Mouse (Mus musculus) neural tube, embryonic 10.5 days (tissue): Measurements from ENCODE around the gene Zbtb7a.

Experiments used
- DNase-seq: peaks from one replicate; pipeline ENCODE4 v3.0.0-alpha.2; 2017; ENCODE audit warnings: low spot score; ENCODE audit errors: extremely low spot score

Gene Zbtb7a

GRCm38 (mm10) chr10:81134966-81135681 lies at the start of gene Zbtb7a:
Gene Zbtb7a (plus strand): TSS chr10:81135220.
- DNase-seq, result peak; percentile 53

GRCm38 (mm10) chr10:81087021-81087420 lies 48.0 kb upstream of the Zbtb7a start:
- DNase-seq, result no peak

GRCm38 (mm10) chr10:81089216-81089615 lies 45.8 kb upstream of the Zbtb7a start:
- no peak for DNase-seq

- no peak for DNase-seq
Measured at GRCm38 (mm10) chr10:81090621-81091020, 44.4 kb upstream of the Zbtb7a start.

GRCm38 (mm10) chr10:81092465-81093250 lies 42.4 kb upstream of the Zbtb7a start:
- no peak for DNase-seq

GRCm38 (mm10) chr10:81094931-81095678 lies 39.9 kb upstream of the Zbtb7a start:
- DNase-seq, result no peak

GRCm38 (mm10) chr10:81105565-81106112 lies 29.4 kb upstream of the Zbtb7a start, which contains the start of gene Map2k2:
Gene Map2k2 (plus strand): TSS chr10:81105915.
- no peak for DNase-seq

GRCm38 (mm10) chr10:81106113-81106721 lies 28.8 kb upstream of the Zbtb7a start:
- peak; percentile 94 for DNase-seq

- DNase-seq, result no peak
Measured at GRCm38 (mm10) chr10:81112946-81113345, 22.1 kb upstream of the Zbtb7a start.

- DNase-seq, result no peak
Measured at GRCm38 (mm10) chr10:81119625-81120024, 15.4 kb upstream of the Zbtb7a start.

- DNase-seq, result no peak
Measured at GRCm38 (mm10) chr10:81120650-81121049, 14.4 kb upstream of the Zbtb7a start.

GRCm38 (mm10) chr10:81122889-81123288 lies 12.1 kb upstream of the Zbtb7a start:
- no peak for DNase-seq

- no peak for DNase-seq
Measured at GRCm38 (mm10) chr10:81123500-81123899, 11.5 kb upstream of the Zbtb7a start.

GRCm38 (mm10) chr10:81134181-81134587 lies 836 bp upstream of the Zbtb7a start:
- DNase-seq, result no peak

GRCm38 (mm10) chr10:81135831-81136705 lies 1.0 kb downstream of the Zbtb7a start:
- peak; percentile 73 for DNase-seq

- peak; percentile 87 for DNase-seq
Measured at GRCm38 (mm10) chr10:81136706-81137231, 1.7 kb downstream of the Zbtb7a start.

GRCm38 (mm10) chr10:81137252-81138130 lies 2.5 kb downstream of the Zbtb7a start:
- peak; percentile 100 for DNase-seq

- DNase-seq, result peak; percentile 45
Measured at GRCm38 (mm10) chr10:81138131-81138782, 3.2 kb downstream of the Zbtb7a start.
